Mouse (Mus musculus) frontal cortex, postnatal 36 days (tissue): ENCODE results near the gene Dhx9.
A peak's percentile ranks its signal among the peaks of the same experiment; 100 is the strongest.
"Not testable (repeated sequence)": the region's sequence is repeated elsewhere in the genome, so short reads cannot be mapped to it uniquely, and the experiment has no call there.

ENCODE experiments used
- DNase-seq, 2 experiments: peaks; one replicate each; pipeline ENCODE4 v3.0.0; 2022; ENCODE audit warnings: low spot score in 2 of 2

Gene Dhx9

GRCm38 (mm10) chr1:153424271-153424670 is 63.2 kb downstream of the Dhx9 start:
- DNase-seq = no peak

GRCm38 (mm10) chr1:153417805-153418204 is 69.7 kb downstream of the Dhx9 start:
- DNase-seq = peak; percentile 7 to 18

GRCm38 (mm10) chr1:153416271-153416832 is 71.1 kb downstream of the Dhx9 start:
- DNase-seq = not testable (repeated sequence)

GRCm38 (mm10) chr1:153415742-153416141 is 71.7 kb downstream of the Dhx9 start:
- not testable (repeated sequence) for DNase-seq

- peak in 1 of 2 experiments; percentile 17 for DNase-seq
Measured at GRCm38 (mm10) chr1:153414962-153415361, 72.5 kb downstream of the Dhx9 start.

- DNase-seq = peak; percentile 61 to 66
Measured at GRCm38 (mm10) chr1:153414114-153414723, 73.2 kb downstream of the Dhx9 start.

GRCm38 (mm10) chr1:153413397-153414020 is 74.0 kb downstream of the Dhx9 start:
- peak; percentile 28 to 44 for DNase-seq

- DNase-seq = not testable (repeated sequence)
Measured at GRCm38 (mm10) chr1:153412663-153413396, 74.6 kb downstream of the Dhx9 start.

GRCm38 (mm10) chr1:153411723-153412122 is 75.7 kb downstream of the Dhx9 start:
- no peak for DNase-seq

- not testable (repeated sequence) for DNase-seq
Measured at GRCm38 (mm10) chr1:153410915-153411314, 76.5 kb downstream of the Dhx9 start.

- not testable (repeated sequence) for DNase-seq
Measured at GRCm38 (mm10) chr1:153408296-153408695, 79.2 kb downstream of the Dhx9 start.

GRCm38 (mm10) chr1:153407641-153408040 is 79.8 kb downstream of the Dhx9 start:
- not testable (repeated sequence) for DNase-seq
